ENCODE assay signal across 36 mouse cellular contexts in genomic region chr3:132227622-132228021, GRCm38 (mm10).
DNase-seq lines count a peak whose midpoint lies in the region; ATAC-seq and TF ChIP-seq lines count a peak whose summit lies in the region.
"Had no signal": no experiment of that assay in that cellular context is flagged by ENCODE, and none has a peak within 500 bp of the region (broad histone marks: within the 10 kb centered on the region; RNA-seq: fewer than 3 reads in every experiment).

No protein-coding gene starts in this region.

- H3K4me1 ChIP-seq in limb, embryonic 11.5 days (ENCODE audit: control insufficient read depth, insufficient read depth, low read length), result no peaks in the 10 kb centered on the region
- no peaks in the 10 kb centered on the region for H3K4me1 ChIP-seq in limb, embryonic 10.5 days
- no peaks in the 10 kb centered on the region for H3K4me1 ChIP-seq in MEL (ENCODE audit: control insufficient read depth in 1 of 2, insufficient read depth in 2 of 2, low read length in 2 of 2)
- H3K4me1 ChIP-seq: forebrain, embryonic 10.5 days; forebrain, embryonic 15.5 days; hindbrain, embryonic 10.5 days; hindbrain, embryonic 15.5 days; limb, embryonic 15.5 days; liver, embryonic 15.5 days; lung, embryonic 15.5 days; midbrain, embryonic 10.5 days; neural tube, embryonic 13.5 days had no signal

- no peak overlapping the region for H3K4me3 ChIP-seq in limb, embryonic 11.5 days (ENCODE audit: low read depth, low read length)
- H3K4me3 ChIP-seq in limb, embryonic 10.5 days, result no peak overlapping the region
- no peak overlapping the region for H3K4me3 ChIP-seq in MEL (ENCODE audit: control insufficient read depth in 1 of 2, insufficient read depth in 1 of 2, low read depth in 2 of 2, low read length in 2 of 2)
- H3K4me3 ChIP-seq: forebrain, embryonic 10.5 days; forebrain, embryonic 15.5 days; hindbrain, embryonic 10.5 days; hindbrain, embryonic 15.5 days; layer of hippocampus, adult 2 months; limb, embryonic 15.5 days; liver, embryonic 15.5 days; lung, embryonic 15.5 days; midbrain, embryonic 10.5 days; neural tube, embryonic 13.5 days had no signal

- peak in 1 of 2 experiments; percentile 43; a peak in 2 of 4 replicates for TF ChIP-seq EP300 in MEL (IDR thresholded peaks at IDR 0.05; ENCODE audit: low read depth in 1 of 2, low read length in 2 of 2)

- WGBS in limb, embryonic 11.5 days, result 52% methylated on average over 1 of the region's 1 CpGs
- WGBS in limb, embryonic 10.5 days, result 81% methylated on average over 1 of the region's 1 CpGs

- no peak overlapping the region for H3K9ac ChIP-seq in limb, embryonic 11.5 days (ENCODE audit: low read length)
- no peak overlapping the region for H3K9ac ChIP-seq in MEL (ENCODE audit: control insufficient read depth, low read depth, low read length, poor library complexity, severe bottlenecking)
- H3K9ac ChIP-seq: forebrain, embryonic 15.5 days; hindbrain, embryonic 15.5 days; limb, embryonic 15.5 days; liver, embryonic 15.5 days; lung, embryonic 15.5 days; neural tube, embryonic 13.5 days had no signal

- no peaks in the 10 kb centered on the region for H3K79me2 ChIP-seq in MEL (ENCODE audit: control insufficient read depth, insufficient read depth, low read length, poor library complexity)

- no peak overlapping the region for H3K4me2 ChIP-seq in limb, embryonic 11.5 days (ENCODE audit: low read depth, severe bottlenecking)
- H3K4me2 ChIP-seq: forebrain, embryonic 15.5 days; heart, embryonic 11.5 days; hindbrain, embryonic 15.5 days; limb, embryonic 15.5 days; liver, embryonic 15.5 days; lung, embryonic 15.5 days; neural tube, embryonic 13.5 days had no signal

- H3K9me3 ChIP-seq in limb, embryonic 11.5 days (ENCODE audit: control insufficient read depth, low read length), result no peaks in the 10 kb centered on the region
- H3K9me3 ChIP-seq in limb, embryonic 10.5 days (replicated peaks), result no peaks in the 10 kb centered on the region
- H3K9me3 ChIP-seq in MEL (replicated peaks; ENCODE audit: insufficient read depth, low read length), result no peaks in the 10 kb centered on the region
- H3K9me3 ChIP-seq: forebrain, embryonic 10.5 days; forebrain, embryonic 15.5 days; G1E; hindbrain, embryonic 10.5 days; hindbrain, embryonic 15.5 days; limb, embryonic 15.5 days; liver, embryonic 15.5 days; lung, embryonic 15.5 days; midbrain, embryonic 10.5 days; neural tube, embryonic 13.5 days had no signal

- TF ChIP-seq POLR2A in MEL (IDR thresholded peaks at IDR 0.05; ENCODE audit: control insufficient read depth in 1 of 2, insufficient read depth in 1 of 2, low read depth in 1 of 2, low read length in 2 of 2, poor library complexity in 1 of 2), result no peak

- no peaks in the 10 kb centered on the region for H3K36me3 ChIP-seq in limb, embryonic 11.5 days (ENCODE audit: control insufficient read depth, insufficient read depth, low read length)
- no peaks in the 10 kb centered on the region for H3K36me3 ChIP-seq in limb, embryonic 10.5 days
- H3K36me3 ChIP-seq in MEL (ENCODE audit: control insufficient read depth in 1 of 2, insufficient read depth in 2 of 2, low read length in 2 of 2), result peaks cover 0 to 2% of the 10 kb centered on the region in 2 experiments; a peak in 1 of 4 replicates
- H3K36me3 ChIP-seq: forebrain, embryonic 10.5 days; forebrain, embryonic 15.5 days; G1E; hindbrain, embryonic 10.5 days; hindbrain, embryonic 15.5 days; limb, embryonic 15.5 days; liver, embryonic 15.5 days; lung, embryonic 15.5 days; midbrain, embryonic 10.5 days; neural tube, embryonic 13.5 days had no signal

- no peak for DNase-seq in limb, embryonic 11.5 days (ENCODE audit: low spot score)
- no peak for DNase-seq in limb, embryonic 10.5 days (ENCODE audit: low spot score)
- DNase-seq in 3T3-L1 (ENCODE audit: low read depth, low spot score) (peak; percentile 82), MEL (ENCODE audit: low read depth, low spot score) (peak; percentile 63)
- DNase-seq in frontal cortex, postnatal 10 days (ENCODE audit: low spot score in 2 of 2), result no peak
- no peak for DNase-seq in kidney, postnatal 4 days
- DNase-seq: adrenal gland, adult 2 months; adrenal gland, postnatal 36 days; B cell, adult 2 months; cerebellum, adult 2 months; cerebellum, postnatal 14 days; gastrocnemius, postnatal 14 days; heart, adult 18-20 months; heart, postnatal 10 days; kidney, adult 11 months; kidney, postnatal 25 days; right cerebral cortex, postnatal 4 days; thymus, adult 18-20 months; thymus, postnatal 25 days had no signal

- no peak for TF ChIP-seq CTCF in MEL (IDR thresholded peaks at IDR 0.05 in 2 of 3, conservative IDR thresholded peaks at IDR 0.05 in 1 of 3; ENCODE audit: control insufficient read depth in 1 of 3, insufficient read depth in 1 of 3, low read depth in 2 of 3, low read length in 3 of 3, poor library complexity in 1 of 3, severe bottlenecking in 1 of 3)

- no peaks in the 10 kb centered on the region for H3K27me3 ChIP-seq in limb, embryonic 11.5 days (ENCODE audit: control insufficient read depth, insufficient read depth, low read length)
- no peaks in the 10 kb centered on the region for H3K27me3 ChIP-seq in limb, embryonic 10.5 days (ENCODE audit: low read depth, poor library complexity, severe bottlenecking)
- H3K27me3 ChIP-seq in MEL (ENCODE audit: control insufficient read depth in 1 of 2, insufficient read depth in 2 of 2, low read length in 2 of 2), result no peaks in the 10 kb centered on the region
- H3K27me3 ChIP-seq: forebrain, embryonic 15.5 days; hindbrain, embryonic 15.5 days; limb, embryonic 15.5 days; liver, embryonic 15.5 days; lung, embryonic 15.5 days; neural tube, embryonic 13.5 days had no signal

- TF ChIP-seq RAD21 in MEL (IDR thresholded peaks at IDR 0.05; ENCODE audit: low read depth, low read length), result no peak

- H3K27ac ChIP-seq in limb, embryonic 11.5 days (replicated peaks; ENCODE audit: low read depth, low read length), result no peak overlapping the region
- no peak overlapping the region for H3K27ac ChIP-seq in limb, embryonic 10.5 days
- H3K27ac ChIP-seq in MEL (ENCODE audit: control insufficient read depth, low read depth, low read length), result no peak overlapping the region
- H3K27ac ChIP-seq: forebrain, embryonic 10.5 days; forebrain, embryonic 15.5 days; hindbrain, embryonic 10.5 days; hindbrain, embryonic 15.5 days; layer of hippocampus, adult 2 months; limb, embryonic 15.5 days; liver, embryonic 15.5 days; lung, embryonic 15.5 days; macrophage; midbrain, embryonic 10.5 days; neural tube, embryonic 13.5 days; stomach, postnatal 0 days had no signal

- 0 out of 2 replicates have a peak, but pooled peaks have one; percentile 26 for ATAC-seq in limb, embryonic 11.5 days (ENCODE audit: insufficient number of reproducible peaks, low FRiP score, low TSS enrichment, low read depth)
- peak; percentile 84 for ATAC-seq in granulocyte monocyte progenitor cell, adult 5-6 weeks (replicated peaks; ENCODE audit: poor library complexity, severe bottlenecking)
- ATAC-seq in activated CD4-positive, CD25-positive, alpha-beta regulatory T cell, adult 4 months, result no peak
- ATAC-seq: forebrain, embryonic 15.5 days; inflammation-experienced regulatory T-cells, adult 6 months had no signal

TF ChIP-seq in MEL, 35 proteins besides CTCF, POLR2A, EP300 and RAD21:
- TF ChIP-seq ZMIZ1 (IDR thresholded peaks at IDR 0.05; ENCODE audit: low read depth, low read length), result no peak
- no peak for TF ChIP-seq E2F4 (IDR thresholded peaks at IDR 0.05; ENCODE audit: borderline replicate concordance, low read depth, low read length)
- TF ChIP-seq GATA1 (IDR thresholded peaks at IDR 0.05; ENCODE audit: low read depth, low read length), result 0 out of 2 replicates have a peak, but pooled peaks have one; percentile 8
- TF ChIP-seq BHLHE40 (IDR thresholded peaks at IDR 0.05; ENCODE audit: borderline replicate concordance, low read depth, low read length), result no peak
TF ChIP-seq in MEL: peak in this region for 1.

Comparison
In these comparisons a context has a peak if more than half of its experiments do, and no peak if none do; other contexts are left out.
1. DNase-seq: peak in 3T3-L1 (single experiment) and MEL (single experiment); none in limb, embryonic 11.5 days (single experiment), limb, embryonic 10.5 days (single experiment), frontal cortex, postnatal 10 days (0 of 2) and kidney, postnatal 4 days (0 of 2).